21 mouse cellular contexts compared by ENCODE assay signal in the genomic region with DNA sequence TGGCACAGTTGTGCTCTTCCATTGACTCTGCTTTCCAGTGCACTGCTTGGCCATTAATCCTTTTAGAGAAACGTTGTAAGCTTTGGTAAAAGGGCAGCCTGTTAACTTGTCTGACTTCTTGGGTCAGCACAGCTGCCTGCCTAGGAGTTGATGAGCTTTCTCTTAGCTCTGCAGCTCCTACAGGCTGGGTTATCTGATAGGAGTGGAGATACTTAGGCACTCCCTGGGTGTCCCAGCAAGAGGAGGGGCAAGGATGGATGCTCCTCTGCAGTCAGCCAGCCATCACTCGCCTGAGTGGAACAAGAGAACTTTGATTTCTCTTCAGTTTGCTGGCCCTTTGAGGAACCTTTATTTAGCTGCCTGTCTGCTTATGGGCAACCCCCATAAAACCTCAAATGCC.
DNase-seq lines count a peak whose midpoint lies in the region; TF ChIP-seq lines count a peak whose summit lies in the region.
"Had no signal": no experiment of that assay in that cellular context is flagged by ENCODE, and none has a peak within 500 bp of the region (broad histone marks: within the 10 kb centered on the region; RNA-seq: fewer than 3 reads in every experiment).

No protein-coding gene starts in this region.

- TF ChIP-seq CTCF in layer of hippocampus, adult 2 months (conservative IDR thresholded peaks at IDR 0.05) = no peak

- peak; percentile 4 for DNase-seq in embryo, embryonic 10.5 days (ENCODE audit: low spot score)
- DNase-seq in embryo, embryonic 11 days = no peak
- DNase-seq in layer of hippocampus, adult 2 months (ENCODE audit: low spot score in 2 of 2) = no peak
- no peak for DNase-seq in layer of hippocampus, postnatal 36 days
- peak; percentile 7 for DNase-seq in ovary, postnatal 36 days (ENCODE audit: low spot score)
- no peak for DNase-seq in ovary, postnatal 10 days (ENCODE audit: low spot score)
- DNase-seq in urinary bladder, postnatal 25 days (ENCODE audit: low spot score) = no peak
- DNase-seq in right cerebral cortex, postnatal 4 days = no peak
- DNase-seq: adrenal gland, postnatal 25 days; cerebellum, adult 8-10 months; cerebellum, postnatal 36 days; gastrocnemius, postnatal 25 days; heart, postnatal 4 days; kidney, adult 2 months; thymus, adult 18-20 months; thymus, postnatal 4 days had no signal

- H3K27ac ChIP-seq in layer of hippocampus, adult 2 months = peak overlapping the region; percentile 29; the same call in 1 of the 2 replicates
- H3K27ac ChIP-seq: hindbrain, embryonic 14.5 days; limb, embryonic 10.5 days; macrophage; midbrain, embryonic 12.5 days had no signal

- no peak overlapping the region for H3K4me3 ChIP-seq in layer of hippocampus, adult 2 months
- H3K4me3 ChIP-seq: forebrain, embryonic 12.5 days; limb, embryonic 10.5 days; midbrain, embryonic 12.5 days had no signal

Comparison
In these comparisons a context has a peak if more than half of its experiments do, and no peak if none do; other contexts are left out.
1. DNase-seq: peak in embryo, embryonic 10.5 days (single experiment) and ovary, postnatal 36 days (single experiment); none in embryo, embryonic 11 days (single experiment), layer of hippocampus, adult 2 months (0 of 2), layer of hippocampus, postnatal 36 days (0 of 2), ovary, postnatal 10 days (single experiment), urinary bladder, postnatal 25 days (single experiment) and right cerebral cortex, postnatal 4 days (single experiment).